Mouse (Mus musculus) brain, embryonic 18.5 days (tissue): ENCODE results near the gene Ccdc188.

ENCODE experiments used
- DNase-seq: peaks from one replicate; pipeline ENCODE4 v3.0.0-alpha.2; 2012; ENCODE audit warnings: low read depth, low spot score

Ccdc188 gene

DNA sequence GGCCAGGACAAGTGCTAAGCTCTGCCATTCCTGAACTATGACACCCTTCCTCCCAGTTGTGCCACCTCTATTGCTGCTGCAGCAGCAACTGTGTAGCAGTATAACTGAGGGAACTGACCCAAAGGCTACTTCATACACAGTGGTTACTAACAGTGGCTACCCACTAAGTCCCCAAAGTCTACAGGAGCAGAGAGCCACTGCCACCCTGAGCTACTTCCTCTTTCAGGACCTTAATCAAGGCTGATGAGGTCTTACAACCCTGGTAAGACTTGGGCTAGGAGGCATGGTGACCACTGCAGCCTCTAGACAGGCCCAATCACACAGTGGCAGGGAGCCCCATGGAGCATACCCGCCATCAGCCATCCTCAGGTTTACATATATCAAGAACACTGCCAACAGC lies 15.6 kb upstream of the Ccdc188 start:
- no peak for DNase-seq

DNA sequence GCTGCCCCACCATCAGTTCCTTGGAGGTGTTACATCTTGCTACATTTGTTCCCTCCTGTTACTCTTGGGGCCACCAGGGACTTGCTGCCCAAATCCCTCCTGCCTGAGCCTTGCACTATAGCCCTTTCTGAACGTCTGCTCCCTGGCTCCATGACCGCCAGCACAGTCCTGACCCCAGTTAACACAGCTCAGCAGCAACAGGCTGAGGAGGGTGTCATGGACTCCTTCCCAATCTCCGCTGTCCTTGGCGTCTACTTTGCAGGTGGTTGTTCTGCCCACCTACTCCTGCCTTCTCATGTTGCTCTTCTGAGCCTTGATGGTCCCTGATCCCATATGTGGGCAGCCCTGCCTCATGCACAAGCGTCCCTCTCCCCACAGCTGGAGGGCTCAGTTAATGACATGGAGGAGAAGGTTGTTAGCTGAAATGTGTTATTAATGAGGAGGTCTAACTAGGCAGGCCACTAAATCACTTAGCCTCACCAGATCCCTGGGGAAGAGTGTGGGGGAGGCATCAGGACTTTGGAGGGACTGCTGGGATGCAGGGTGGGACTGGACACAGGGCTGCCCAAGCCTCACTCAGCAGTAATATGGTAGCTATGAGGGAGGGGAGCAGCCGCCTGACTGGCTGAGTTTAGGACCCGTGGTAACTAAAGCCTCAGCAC lies 14.1 kb upstream of the Ccdc188 start:
- no peak for DNase-seq

DNA sequence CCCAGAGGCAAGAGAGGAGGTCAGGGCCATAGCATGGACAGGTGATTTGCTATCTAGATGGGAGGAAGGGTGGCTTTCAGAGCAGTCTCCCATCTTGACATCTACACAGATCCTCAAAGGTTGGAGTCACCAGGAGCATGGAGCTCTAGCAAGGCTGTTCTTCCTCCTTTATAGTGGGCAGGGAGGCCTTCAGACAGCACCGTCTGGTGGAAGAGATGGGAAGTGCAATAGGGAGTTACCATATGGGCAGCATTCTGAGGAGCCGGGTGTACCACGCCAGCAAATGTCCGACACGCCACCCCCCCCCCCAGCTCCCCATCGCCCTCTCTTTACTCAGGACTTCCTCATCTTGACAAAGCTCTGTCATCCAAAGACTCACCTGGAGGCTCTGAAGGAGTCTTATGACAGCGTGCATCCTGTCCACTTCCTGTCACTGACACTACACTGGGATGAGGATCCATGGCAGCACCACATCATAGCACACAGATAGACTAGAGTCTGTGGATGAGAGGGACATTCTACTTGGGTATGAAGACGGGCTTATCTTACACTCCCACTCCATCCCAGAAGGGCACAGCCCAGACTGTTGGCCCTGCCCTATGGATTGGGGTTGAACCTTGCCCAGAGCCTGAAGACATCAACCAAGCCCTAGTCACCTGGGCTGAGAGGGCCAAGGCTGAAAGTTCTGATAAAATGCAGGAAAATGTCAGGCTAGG lies 6.8 kb upstream of the Ccdc188 start:
- no peak for DNase-seq

DNA sequence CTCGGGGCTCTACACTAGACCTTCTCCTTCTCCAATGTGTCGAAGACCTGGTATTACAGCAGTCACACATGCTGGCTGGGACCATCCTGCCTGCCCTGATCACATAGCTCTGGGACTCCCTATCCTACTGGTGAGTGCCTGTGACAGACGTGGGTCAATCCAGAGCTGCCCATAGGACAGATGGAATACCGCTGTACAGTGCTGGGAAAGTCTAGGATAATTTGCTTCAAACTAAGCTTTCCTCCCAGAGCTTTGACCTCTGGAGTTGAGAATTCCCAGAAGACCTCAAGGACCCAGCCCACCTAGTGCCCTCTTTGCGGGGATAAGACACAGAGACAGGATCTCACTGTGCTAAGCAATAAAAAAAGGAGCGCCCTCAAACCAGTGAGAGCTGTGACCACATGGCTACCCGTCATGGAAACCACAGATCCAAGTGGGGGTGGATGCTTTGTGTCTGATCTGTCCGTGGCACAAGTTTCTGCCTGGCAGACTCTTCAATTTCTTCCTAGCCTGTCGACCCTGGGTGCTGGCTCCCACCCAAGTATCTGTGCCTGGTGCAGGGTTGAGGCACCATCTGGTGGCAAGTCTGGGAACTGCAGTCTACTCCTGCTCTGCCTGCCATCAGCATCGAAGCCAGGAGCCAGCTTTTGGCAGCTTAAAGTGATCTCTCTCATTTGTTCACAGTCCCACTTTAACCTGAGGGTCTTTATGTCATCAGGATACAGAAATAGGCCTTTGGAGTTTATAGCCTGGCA lies 6.1 kb upstream of the Ccdc188 start:
- DNase-seq: peak; percentile 55

DNA sequence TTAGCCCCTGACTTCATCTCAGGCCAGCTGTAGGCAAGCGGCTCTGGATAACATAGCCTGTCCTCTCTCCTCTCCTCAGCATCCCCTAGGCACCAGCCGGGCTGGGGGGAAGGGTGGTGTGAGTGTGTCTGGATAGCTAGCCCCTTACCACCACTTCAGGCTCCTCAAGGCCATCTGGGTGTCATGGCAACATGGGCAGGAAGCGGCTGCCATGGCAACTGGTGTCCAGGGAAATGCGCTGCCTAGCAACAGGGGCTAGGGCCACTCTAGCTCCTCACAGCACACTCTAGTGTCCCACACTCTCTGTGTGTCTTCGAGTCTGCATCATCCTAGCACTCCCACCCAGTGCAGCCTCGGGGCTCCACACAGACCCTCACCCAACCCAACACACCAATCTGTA lies 4.0 kb upstream of the Ccdc188 start:
- peak; percentile 75 for DNase-seq

DNA sequence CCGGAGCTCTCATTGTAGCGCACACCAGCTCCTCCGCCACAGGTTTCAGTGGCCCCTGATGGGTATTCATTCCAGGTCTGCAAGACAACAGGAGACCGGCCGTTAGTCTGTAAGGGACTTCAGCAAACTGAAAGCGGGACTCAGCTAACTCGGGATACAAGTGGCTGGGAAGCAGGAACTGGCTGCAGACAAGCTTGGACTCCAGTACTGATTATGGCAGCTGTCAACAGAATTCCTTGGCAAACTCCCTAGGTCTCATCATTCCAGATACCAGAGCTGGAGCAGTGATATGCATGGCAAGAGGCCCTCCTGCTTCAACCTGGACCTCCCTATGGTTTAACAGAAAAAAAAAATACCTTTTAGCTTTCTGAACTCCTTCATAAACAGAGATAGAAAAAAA lies 2.8 kb upstream of the Ccdc188 start:
- no peak for DNase-seq

DNA sequence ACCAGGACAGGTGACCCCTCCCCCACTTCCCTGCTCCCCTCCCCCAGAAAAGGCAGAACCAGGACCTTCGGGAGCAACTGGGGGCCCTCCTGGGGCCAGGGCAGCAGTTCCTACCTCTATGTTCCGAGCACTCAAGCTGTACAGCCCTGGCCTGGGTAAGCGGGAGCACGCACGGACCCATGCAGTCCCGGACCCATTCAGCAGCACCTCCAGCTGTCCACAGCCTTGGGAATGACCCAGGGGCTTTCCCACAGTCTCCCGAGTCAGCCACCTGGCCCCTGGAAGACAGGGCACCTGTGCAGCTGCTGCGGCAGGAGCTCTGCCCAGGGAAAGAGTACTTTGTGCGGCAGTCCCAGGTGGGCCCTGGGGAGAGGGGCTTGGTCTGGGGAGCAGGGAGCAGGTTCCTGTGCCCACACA lies 909 bp downstream of the Ccdc188 start:
- DNase-seq: no peak

DNA sequence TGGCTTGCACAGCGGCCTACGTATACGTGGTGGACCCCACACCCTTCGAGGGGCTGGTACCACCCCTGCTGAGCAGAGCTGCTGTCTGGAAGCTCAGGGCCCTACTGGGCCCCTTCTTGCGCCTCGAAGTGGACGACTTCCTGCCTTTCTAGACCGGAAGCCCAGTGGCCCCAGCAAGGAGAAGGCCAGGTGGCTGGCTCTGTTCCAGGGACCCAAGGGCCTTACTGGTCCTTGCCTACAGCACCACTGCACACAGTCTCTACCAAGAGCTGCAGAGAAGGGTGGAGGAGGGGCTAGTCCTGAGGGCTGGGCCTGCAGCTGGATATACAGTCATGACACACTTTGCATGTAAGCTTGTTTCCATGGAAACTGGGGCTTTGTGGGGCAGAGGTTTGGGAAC lies 2.3 kb downstream of the Ccdc188 start:
- DNase-seq: no peak

DNA sequence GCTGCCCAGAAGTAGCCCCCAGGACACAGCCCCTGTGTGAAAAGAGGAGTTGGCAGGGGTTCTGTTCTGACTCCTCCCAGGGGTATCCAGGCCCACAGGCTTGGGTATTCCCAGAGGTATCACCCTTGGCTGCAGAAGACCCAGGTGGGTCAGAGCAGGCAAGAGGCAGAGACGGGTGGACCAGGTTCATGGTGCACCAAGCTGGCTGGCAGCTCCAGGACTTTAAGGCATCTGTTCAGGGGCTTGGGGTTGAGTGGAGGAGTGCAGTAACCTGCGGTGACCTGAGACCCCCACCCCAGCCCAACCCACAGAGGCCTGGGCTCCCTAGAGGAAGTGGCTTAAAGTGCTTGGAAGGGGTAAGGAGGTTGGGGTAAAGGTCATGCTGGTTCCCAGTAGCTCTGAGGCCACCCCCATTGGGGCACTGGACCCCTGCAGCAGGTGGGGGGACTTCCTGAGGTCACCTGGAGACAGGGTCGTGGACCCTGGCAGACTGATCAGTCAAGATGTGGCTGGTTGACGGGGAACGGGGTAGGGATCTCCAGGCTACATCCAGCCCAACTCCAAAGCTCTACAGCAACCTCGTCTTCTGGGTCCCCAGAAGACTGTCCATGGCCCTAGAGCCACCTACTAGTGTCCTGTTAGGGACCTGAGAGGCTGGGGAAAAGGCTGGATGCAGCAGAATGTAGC lies 3.3 kb downstream of the Ccdc188 start:
- DNase-seq: no peak

DNA sequence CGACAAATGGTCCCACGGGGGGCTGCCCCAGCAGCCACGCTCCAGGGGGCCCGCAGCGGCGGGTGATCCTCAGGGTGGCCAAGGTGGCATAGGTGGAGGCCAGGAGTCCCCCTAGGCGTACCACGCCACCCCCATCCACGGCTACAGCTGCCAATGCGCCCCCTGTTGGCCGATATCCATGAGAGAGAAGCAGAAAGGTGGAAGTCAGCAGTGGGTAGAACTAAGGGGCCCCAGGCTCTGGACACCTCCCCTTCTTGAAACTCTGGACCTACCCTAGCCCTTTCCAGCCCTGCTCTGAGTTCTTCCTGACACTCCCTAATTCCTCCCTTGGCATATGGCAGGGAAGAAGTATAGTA lies 3.8 kb downstream of the Ccdc188 start:
- DNase-seq: no peak

DNA sequence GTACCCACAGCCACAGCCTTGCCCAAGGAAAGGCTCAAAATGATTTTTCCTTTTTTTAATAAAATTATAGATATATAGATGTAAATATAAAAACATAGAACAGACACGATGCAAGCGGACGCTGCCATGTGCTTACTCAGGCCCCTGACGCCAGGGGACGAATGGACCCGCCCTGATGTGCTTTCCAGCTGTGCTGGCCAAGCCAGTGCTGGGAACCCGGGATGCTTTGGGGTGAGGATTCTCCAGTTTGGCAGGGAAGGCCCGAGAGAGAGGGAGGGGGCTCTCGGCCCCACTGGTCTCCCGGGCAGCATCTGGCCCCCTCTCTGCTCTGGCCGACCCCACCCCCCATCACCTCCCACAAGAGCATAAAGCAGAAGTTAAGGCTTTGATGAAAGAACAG lies 4.5 kb downstream of the Ccdc188 start:
- DNase-seq: no peak

DNA sequence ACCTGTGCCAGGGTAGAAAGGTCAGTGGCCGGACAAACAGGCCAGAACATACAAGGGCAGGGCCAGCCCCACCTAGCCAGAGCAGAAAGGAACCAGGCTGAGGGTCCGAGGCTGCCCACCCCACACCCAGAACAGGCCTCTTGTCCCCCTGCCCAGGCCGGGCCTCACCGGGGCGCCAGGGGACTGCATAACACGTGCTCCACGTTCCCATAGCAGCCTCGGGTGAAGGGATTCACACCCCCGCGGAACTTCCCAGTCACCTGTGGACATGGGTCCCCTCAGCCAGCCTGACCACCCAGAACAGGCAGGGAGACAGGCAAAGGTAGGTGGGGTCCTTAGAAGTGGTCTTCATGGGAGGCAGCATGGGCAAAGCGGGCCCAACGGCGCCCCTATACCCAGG lies 9.5 kb downstream of the Ccdc188 start:
- DNase-seq: no peak

DNA sequence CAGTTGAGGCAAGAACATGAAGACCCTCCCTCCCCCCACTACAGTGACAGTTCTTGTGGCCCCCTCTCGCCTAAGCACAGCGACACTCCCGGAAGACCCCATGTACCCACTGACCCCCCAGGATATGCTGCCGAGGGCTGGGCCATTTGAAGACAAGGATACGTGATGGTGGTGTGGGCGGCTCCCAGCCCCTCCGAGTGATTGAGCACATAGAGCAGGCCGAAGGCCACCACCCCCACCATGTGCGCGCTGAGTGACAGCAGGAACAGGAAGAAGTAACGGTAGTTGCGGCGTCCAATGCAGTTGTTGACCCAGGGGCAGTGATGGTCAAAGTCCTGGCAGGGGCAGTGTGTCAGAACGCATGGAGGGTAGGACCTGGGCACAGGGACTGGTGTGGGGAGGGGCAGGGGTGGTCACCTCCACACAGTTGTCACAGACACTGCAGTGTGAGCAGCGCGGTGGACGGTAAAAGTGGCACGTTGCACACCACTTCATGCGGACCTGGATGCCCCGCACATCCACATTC lies 10.3 kb downstream of the Ccdc188 start:
- no peak for DNase-seq

DNA sequence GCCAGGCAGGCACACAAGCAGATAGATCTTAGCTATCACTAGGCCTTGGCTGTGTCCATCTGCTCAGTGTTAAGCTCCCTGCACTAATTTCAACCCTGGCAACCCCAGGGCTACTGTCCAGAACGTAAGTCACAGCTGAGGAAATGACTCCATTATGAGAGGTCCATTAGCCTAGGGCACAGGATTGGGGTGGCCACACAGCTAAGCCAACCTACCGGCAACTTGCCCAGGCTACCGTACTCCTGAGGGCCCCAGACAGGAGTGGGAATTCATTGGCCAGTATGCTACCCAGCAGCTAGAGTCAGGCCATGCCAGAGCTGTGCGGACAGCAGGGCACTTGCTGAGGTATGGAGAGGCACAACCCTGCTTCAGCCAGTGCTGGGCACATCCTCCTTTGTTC lies 11.2 kb downstream of the Ccdc188 start:
- DNase-seq: no peak

DNA sequence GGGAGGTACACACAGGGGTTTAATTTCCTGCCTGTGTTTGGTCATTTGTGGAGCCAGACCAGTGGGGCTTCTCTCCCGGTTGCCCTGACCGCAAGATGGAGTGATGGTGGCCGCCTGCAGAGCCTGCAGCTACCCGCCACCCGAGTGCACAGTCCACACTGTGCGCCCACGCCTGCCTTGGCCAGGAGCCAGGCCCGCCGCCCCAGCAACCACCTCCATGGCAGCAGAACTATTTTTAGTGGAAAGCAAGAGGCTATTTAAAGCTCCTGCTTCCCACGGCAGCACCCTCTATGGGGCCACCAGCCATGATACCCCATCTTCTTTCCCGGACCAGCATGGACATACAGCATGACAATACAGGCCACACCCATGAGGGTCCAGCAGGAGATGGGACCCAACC lies 11.9 kb downstream of the Ccdc188 start:
- no peak for DNase-seq

DNA sequence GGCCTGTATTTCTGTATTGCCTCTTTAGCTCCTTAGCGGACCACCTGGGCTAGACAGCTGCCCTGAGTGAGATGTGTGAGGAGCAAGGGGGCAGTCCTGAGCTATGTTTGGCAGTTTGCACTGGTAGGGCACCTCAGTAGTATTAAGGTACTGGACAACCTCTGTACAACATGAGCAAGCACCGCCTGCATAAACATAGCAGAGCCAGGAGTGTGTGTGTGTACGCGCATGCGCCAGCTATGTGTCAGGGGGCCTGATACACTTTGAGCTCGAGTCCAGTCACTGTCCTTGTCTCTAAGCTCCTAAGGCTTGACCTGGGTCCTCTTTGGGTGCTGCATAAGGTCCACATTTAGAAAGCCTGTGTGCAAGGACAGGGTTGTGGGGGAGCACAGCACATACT lies 12.9 kb downstream of the Ccdc188 start:
- no peak for DNase-seq

DNA sequence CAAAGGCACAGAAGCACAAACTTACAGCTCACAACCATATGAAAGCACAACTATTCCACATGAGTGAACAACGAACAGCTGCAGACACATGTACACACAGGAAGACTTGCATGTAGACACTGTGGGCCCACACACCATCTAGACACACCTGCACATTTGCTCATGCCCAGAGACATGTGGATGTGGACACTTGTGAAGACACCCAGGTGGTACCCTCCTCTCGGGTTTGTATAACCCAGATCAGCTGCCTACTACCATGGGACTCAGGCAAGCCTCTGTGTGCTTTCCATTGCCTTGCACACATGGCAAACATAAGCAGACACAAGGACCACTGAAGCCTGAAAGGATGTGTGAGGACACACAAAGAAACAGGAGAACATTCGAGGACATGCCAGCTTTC lies 13.4 kb downstream of the Ccdc188 start:
- no peak for DNase-seq

DNA sequence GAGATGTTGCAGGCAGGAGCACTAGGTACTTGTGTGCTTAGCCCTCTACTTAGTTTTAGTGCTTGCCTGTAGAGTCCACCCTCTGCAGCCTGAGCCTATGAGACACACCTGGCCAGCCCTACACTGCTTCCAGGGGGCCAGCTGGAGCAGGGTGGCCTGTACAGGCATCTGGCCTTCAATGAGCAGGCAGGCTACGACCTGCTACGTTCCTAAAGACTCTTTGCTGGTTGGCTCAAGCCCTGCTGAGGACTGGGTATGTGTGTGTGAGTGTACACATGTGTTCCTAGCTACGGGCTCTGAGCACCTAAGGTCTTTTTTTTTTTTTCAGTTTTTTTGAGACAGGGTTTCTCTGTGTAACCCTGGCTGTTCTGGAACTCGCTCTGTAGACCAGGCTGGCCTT lies 13.8 kb downstream of the Ccdc188 start:
- DNase-seq: no peak

DNA sequence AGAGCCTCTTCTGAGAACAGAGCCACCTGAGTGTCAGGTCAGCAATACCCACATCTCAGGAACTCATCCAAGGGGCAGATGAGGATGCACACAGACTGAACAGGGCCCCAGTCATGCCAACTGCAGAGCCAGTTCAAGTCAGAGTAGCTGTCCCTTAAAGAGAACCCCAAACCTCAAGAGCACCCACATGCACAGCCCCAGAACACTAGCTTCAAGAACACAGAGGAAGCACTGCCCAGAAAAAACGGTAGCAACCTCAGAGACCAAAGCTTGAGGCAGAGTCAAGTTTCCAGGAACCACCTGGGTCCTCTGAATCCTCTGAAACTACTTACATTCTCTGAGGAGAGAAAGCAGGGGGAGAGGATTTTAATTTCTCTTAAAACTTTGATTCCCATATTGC lies 15.8 kb downstream of the Ccdc188 start:
- no peak for DNase-seq

DNA sequence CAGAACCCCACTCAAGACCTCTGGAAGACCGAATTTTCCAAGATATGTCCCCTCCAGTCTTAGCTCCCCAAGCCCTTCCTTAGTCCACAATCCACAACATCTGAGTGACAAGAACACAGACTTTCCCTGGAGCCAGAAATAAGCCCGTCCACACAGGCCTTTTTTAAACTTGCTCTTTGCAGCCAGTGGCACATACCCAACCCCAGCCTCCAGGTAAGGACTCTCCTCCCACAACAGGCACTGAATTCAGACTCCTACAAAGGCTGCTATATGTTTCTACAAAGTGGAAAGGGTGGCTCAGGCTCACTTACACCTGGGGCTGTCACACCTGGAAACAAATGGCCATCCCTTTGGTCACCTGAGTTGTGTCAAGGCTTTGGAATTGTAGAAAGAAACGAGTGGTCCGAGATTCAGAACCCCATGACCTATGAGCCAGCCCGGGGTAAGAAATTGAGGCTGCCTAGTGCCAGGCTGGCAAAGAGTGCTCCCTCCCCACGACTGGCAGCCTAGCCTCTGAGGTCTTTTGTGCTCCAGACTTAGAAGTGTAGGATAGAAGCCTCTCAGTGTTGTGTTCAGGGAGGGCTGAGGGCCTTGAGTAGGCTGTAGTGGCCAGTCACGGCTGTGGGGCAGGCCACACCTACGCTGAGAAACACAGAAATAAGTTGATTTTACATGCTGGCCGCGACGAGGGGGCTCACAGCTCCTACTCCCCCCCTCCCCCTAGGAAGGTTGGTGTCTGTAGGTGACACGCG lies 16.4 kb downstream of the Ccdc188 start:
- DNase-seq: no peak

DNA sequence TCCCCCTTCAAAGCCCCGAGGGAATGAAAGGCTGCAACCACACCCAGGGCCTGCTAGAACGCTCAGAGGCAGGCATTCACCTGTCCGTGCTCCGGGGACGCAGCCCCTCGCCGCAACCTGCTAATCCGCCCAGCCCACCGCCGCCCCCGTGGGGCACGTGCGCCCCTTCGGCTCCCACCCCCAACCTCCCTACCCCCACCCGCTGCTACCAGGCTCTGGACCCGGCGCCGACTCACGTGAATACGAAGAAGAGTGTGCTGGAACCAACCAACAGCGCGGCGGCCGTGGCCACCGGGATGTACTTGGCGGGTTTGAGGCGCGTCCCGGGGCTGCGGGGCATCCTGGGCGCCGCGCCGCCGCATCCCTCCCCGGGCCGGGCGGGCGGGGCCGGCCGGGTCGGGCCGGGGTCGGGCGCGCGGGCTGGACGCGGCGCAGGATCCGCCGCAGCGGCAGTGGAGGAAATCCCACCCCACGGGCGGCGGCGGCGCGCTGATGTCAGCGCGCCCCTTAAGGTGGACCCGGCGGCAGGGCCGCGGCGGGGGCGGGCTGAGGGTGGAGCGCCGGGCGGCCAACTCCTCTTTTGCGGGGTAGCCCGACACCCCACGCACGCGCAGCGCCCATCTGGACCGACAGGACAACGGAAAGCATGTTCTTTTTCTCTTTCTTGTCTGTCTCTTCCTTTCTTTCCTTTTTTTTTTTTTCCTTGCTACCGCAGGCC lies 17.2 kb downstream of the Ccdc188 start, which contains the start of gene Zdhhc8:
Gene Zdhhc8, minus strand, starts transcription at position 466 of the 718 bp plus-strand sequence.
- peak; percentile 68 for DNase-seq
